Mouse (Mus musculus) large intestine, adult 2 months (tissue): Measurements from ENCODE around the gene Slc9a5. TPM values are rescaled to one million over a fixed set of nuclear protein-coding genes. Genes with fewer than 3 reads are reported as not detected.

Experiments used
- DNase-seq: peaks from one replicate; pipeline ENCODE4 v3.0.0-alpha.2; 2012; ENCODE audit warnings: low read depth, low spot score
- WGBS: fragments of 180-500 bp; shearing (Covaris S2); methylation state at CpG from one replicate; pipeline ENCODE4 v1.1.7; 2018; 5-methylcytosine and 5-hydroxymethylcytosine counted together
- polyA plus RNA-seq: library from polyadenylated mRNA; depleted of rRNA; stranded (reverse); fragments of >200 nt; gene quantifications from 2 replicates; pipeline ENCODE4 v1.2.3, GENCODE M21; 2012; rRNA removed

Gene Slc9a5
- polyA plus RNA-seq, 1 experiment, result 2.7 TPM

GRCm38 (mm10) chr8:105393915-105394314 is 45.3 kb downstream of the Slc9a5 start:
- no peak for DNase-seq

GRCm38 (mm10) chr8:105397747-105398146 is 49.1 kb downstream of the Slc9a5 start:
- DNase-seq, result peak; percentile 21
- 29% methylated on average over 3 of the region's 3 CpGs for WGBS

More at GRCm38 (mm10) chr8:105393915-105394314, 45.3 kb downstream of the Slc9a5 start:
- 68% methylated on average over 7 of the region's 7 CpGs for WGBS

- WGBS, result 84% methylated on average over 5 of the region's 5 CpGs
- DNase-seq, result no peak
Observed at GRCm38 (mm10) chr8:105400016-105400415, 51.4 kb downstream of the Slc9a5 start.

DNA sequence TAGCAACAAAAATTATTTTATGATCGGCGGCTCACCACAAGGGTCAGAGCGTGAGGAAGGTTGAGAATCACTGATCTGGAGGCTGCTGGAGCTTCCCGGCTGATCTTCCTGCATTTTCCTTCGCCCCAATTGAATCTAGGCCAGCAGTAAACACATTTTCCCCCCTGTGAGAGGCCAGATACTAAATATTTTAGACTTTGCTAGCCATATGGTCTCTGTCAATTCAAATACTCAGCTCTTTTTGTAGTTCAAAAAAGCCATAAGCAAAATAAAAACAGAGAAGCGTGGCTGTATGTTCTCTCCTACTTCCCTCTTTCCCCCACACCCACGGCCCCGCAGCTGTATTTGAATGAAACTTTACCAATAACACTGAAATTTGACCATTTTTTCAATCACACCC is 54.8 kb downstream of the Slc9a5 start:
- no peak for DNase-seq
- 71% methylated on average over 8 of the region's 8 CpGs for WGBS

DNA sequence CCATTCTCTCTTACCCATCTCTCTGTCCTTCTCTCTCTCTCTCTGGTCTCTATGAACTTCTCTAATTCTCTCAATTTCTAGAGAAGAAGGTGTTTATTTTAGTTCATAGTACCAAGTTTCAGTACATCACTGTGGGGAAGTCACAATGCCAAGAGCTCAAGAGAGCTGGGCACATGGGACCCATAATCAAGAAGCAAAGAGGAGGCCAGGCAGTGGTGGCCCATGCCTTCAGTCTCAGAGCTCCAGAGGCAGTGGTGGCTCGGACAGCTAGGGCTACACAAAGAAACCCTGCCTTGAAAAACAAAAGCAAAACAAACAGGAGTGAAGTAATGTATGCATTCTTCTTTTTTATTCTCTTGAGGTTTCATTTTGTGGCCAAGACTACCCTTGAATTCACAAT is 55.9 kb downstream of the Slc9a5 start:
- no peak for DNase-seq
- 71% methylated on average over 1 of the region's 1 CpGs for WGBS

DNA sequence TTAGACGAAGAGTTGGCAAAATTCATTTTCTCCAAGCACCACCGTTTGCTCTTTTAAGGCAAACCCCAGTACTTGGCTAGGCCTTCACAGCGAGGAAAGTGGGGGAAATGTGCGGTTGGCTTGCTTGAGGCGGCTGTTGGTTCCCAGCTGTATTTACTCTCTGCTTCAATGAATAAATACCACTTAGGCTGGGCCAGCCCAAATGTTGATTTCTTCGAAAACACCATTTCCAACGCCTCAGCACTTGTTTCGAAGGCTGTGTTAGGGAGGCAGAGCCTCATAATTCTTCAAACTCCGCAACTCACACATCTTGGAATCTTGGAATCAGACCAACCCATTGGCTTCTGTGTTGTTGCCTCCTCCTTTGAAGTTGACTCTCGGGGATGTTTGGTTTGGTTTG is 57.8 kb downstream of the Slc9a5 start:
- no peak for DNase-seq
- 43% methylated on average over 10 of the region's 10 CpGs for WGBS

GRCm38 (mm10) chr8:105408331-105408730 is 59.7 kb downstream of the Slc9a5 start:
- WGBS, result 61% methylated on average over 7 of the region's 7 CpGs

DNA sequence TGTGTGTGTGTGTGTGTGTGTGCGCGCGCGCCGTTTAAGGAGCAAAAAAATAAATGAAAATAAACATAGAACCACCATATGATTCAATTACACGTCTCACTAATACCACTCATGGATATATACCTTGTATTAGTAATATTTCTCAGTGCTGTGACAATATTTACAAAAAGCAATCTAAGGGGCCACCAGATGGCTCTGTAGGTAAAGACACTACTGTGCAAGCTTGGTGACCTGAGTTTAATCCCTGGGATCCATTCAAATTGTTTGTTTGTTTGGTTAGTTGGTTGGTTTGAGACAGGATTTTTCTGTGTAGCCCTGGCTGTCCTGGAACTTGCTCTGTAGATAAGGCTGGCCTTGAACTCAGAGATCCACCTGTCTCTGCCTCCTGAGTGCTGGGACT is 61.3 kb downstream of the Slc9a5 start:
- 92% methylated on average over 6 of the region's 6 CpGs for WGBS
- no peak for DNase-seq

More at GRCm38 (mm10) chr8:105408331-105408730, 59.7 kb downstream of the Slc9a5 start:
- no peak for DNase-seq

GRCm38 (mm10) chr8:105413391-105413790 is 64.7 kb downstream of the Slc9a5 start, which contains the start of the genes Kctd19 and Lrrc36:
TSS of gene Kctd19 (minus strand) at chr8:105413502.
TSS of gene Lrrc36 (plus strand) at chr8:105413571.
- 3% methylated on average over 34 of the region's 34 CpGs for WGBS

DNA sequence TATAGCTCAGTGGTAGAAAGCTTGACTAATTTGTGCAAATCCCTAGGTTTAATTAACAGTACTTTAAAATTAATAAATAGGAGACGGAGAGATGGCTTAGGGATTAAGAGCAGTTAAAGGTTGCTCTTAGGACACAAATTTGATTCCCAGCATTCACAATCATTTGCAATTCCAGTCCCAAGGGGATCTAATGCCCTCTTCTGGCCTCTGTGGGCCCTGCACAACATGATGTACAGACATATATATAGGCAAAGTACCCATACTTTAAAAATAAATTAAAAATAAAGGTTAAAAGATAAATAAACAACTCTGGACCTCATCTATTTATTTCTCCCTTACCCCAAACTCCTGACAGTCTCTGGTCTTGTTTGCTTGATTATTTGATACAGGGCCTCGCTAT is 70.3 kb downstream of the Slc9a5 start:
- 83% methylated on average over 2 of the region's 2 CpGs for WGBS
- DNase-seq, result no peak

More at GRCm38 (mm10) chr8:105413391-105413790, 64.7 kb downstream of the Slc9a5 start, which contains the start of the genes Kctd19 and Lrrc36:
- DNase-seq, result peak; percentile 11

Other genes with a start within 250 kb of the Slc9a5 start
- gene Ces4a, start 217.0 kb upstream of the Slc9a5 start, polyA plus RNA-seq, result not detected in 2 replicates
- 7.0 and 8.1 TPM in 2 replicates for gene Cbfb, start 178.2 kb upstream of the Slc9a5 start, polyA plus RNA-seq
- gene D230025D16Rik, start 123.7 kb upstream of the Slc9a5 start, polyA plus RNA-seq, result 13.0 and 14.5 TPM in 2 replicates
- 4.9 and 6.2 TPM in 2 replicates for gene B3gnt9, start 93.7 kb upstream of the Slc9a5 start, polyA plus RNA-seq
- gene Tradd, start 84.2 kb upstream of the Slc9a5 start, polyA plus RNA-seq, result 57.4 and 64.0 TPM in 2 replicates
- gene Fbxl8, start 84.2 kb upstream of the Slc9a5 start, polyA plus RNA-seq, result 16.3 and 16.9 TPM in 2 replicates
- gene Hsf4, start 79.0 kb upstream of the Slc9a5 start, polyA plus RNA-seq, result 0.74 and 1.2 TPM in 2 replicates
- gene Nol3, start 72.7 kb upstream of the Slc9a5 start, polyA plus RNA-seq, result 0.82 and 0.88 TPM in 2 replicates
- 1.7 and 2.0 TPM in 2 replicates for gene 4931428F04Rik, start 59.0 kb upstream of the Slc9a5 start, polyA plus RNA-seq
- 1.6 and 2.5 TPM in 2 replicates for gene Exoc3l, start 52.7 kb upstream of the Slc9a5 start, polyA plus RNA-seq
- 147 and 149 TPM in 2 replicates for gene E2f4, start 51.2 kb upstream of the Slc9a5 start, polyA plus RNA-seq
- gene Elmo3, start 43.2 kb upstream of the Slc9a5 start, polyA plus RNA-seq, result 65.9 and 82.0 TPM in 2 replicates
- gene Lrrc29, start 22.6 kb upstream of the Slc9a5 start, polyA plus RNA-seq, result 4.6 and 5.8 TPM in 2 replicates
- gene Tmem208, start 22.5 kb upstream of the Slc9a5 start, polyA plus RNA-seq, result 120 and 134 TPM in 2 replicates
- gene Fhod1, start 890 bp upstream of the Slc9a5 start, polyA plus RNA-seq, result 20.1 and 28.9 TPM in 2 replicates
- 0.52 and 0.73 TPM in 2 replicates for gene Plekhg4, start 24.4 kb downstream of the Slc9a5 start, polyA plus RNA-seq
- 0.07 TPM in 1 of 2 replicates, not detected in the other for gene Kctd19, start 64.7 kb downstream of the Slc9a5 start, polyA plus RNA-seq
- 0.12 and 0.25 TPM in 2 replicates for gene Lrrc36, start 64.7 kb downstream of the Slc9a5 start, polyA plus RNA-seq
- 73.9 and 101 TPM in 2 replicates for gene Tppp3, start 122.7 kb downstream of the Slc9a5 start, polyA plus RNA-seq
- gene Zdhhc1, start 148.1 kb downstream of the Slc9a5 start, polyA plus RNA-seq, result 15.0 and 16.3 TPM in 2 replicates
- 19.6 and 50.5 TPM in 2 replicates for gene Hsd11b2, start 169.9 kb downstream of the Slc9a5 start, polyA plus RNA-seq
- gene Atp6v0d1, start 217.2 kb downstream of the Slc9a5 start, polyA plus RNA-seq, result 103 and 110 TPM in 2 replicates